In genomic region chr2:158306696-158307049, GRCm38 (mm10) we compare ENCODE assay signal across 8 mouse cellular contexts. TPM values are rescaled to one million over a fixed set of nuclear protein-coding genes. Genes with fewer than 3 reads are reported as not detected.
A peak's percentile ranks its signal among the peaks of the same experiment; 100 is the strongest.
DNase-seq lines count a peak whose midpoint lies in the region; ATAC-seq and TF ChIP-seq lines count a peak whose summit lies in the region.
"Had no signal": no experiment of that assay in that cellular context is flagged by ENCODE, and none has a peak within 500 bp of the region (broad histone marks: within the 10 kb centered on the region; RNA-seq: fewer than 3 reads in every experiment).

No protein-coding gene starts in this region.

- 52% methylated on average over 6 of the region's 6 CpGs for WGBS in kidney, adult 2 months
- WGBS in bone marrow, adult 2 months = 15% methylated on average over 6 of the region's 6 CpGs
- WGBS in embryonic facial prominence, embryonic 11.5 days = 34% methylated on average over 6 of the region's 6 CpGs
- WGBS in liver, embryonic 14.5 days (ENCODE audit: insufficient replicate concordance) = 18% methylated on average over 6 of the region's 6 CpGs

- H3K4me1 ChIP-seq in kidney, adult 2 months (ENCODE audit: control insufficient read depth, insufficient read depth, low read length) = no peaks in the 10 kb centered on the region
- peaks cover 6% of the 10 kb centered on the region; the same call in 1 of the 2 replicates for H3K4me1 ChIP-seq in bone marrow, adult 2 months (ENCODE audit: control insufficient read depth, insufficient read depth, low read length)
- peaks cover 2% of the 10 kb centered on the region; the same call in 1 of the 2 replicates for H3K4me1 ChIP-seq in embryonic facial prominence, embryonic 11.5 days (ENCODE audit: control insufficient read depth, insufficient read depth, low read length)
- H3K4me1 ChIP-seq in liver, embryonic 14.5 days (replicated peaks; ENCODE audit: control insufficient read depth in 2 of 2, insufficient read depth in 2 of 2, low read length in 1 of 2) = peaks cover 0 to 20% of the 10 kb centered on the region in 2 experiments; a peak in 2 of 4 replicates

- H3K27me3 ChIP-seq in kidney, adult 2 months (replicated peaks; ENCODE audit: control insufficient read depth, insufficient read depth, low read length) = no peaks in the 10 kb centered on the region
- no peaks in the 10 kb centered on the region for H3K27me3 ChIP-seq in embryonic facial prominence, embryonic 11.5 days (ENCODE audit: control insufficient read depth, insufficient read depth, low read length)
- H3K27me3 ChIP-seq in liver, embryonic 14.5 days (ENCODE audit: control insufficient read depth, insufficient read depth, low read length) = no peaks in the 10 kb centered on the region

- H3K4me3 ChIP-seq in kidney, adult 2 months (ENCODE audit: insufficient read depth, low read depth, low read length) = peak overlapping the region; percentile 5; the same call in 1 of the 2 replicates
- peak overlapping the region; percentile 68 for H3K4me3 ChIP-seq in bone marrow, adult 2 months (replicated peaks; ENCODE audit: control insufficient read depth, low read depth, low read length)
- no peak overlapping the region for H3K4me3 ChIP-seq in embryonic facial prominence, embryonic 11.5 days (ENCODE audit: low read depth, low read length)
- H3K4me3 ChIP-seq in liver, embryonic 14.5 days (ENCODE audit: insufficient read depth in 1 of 2, low read depth in 2 of 2, low read length in 2 of 2) = peak overlapping the region; percentile 4 to 57

- H3K36me3 ChIP-seq in kidney, adult 2 months (ENCODE audit: control insufficient read depth, insufficient read depth, low read length) = no peaks in the 10 kb centered on the region
- H3K36me3 ChIP-seq in embryonic facial prominence, embryonic 11.5 days (replicated peaks; ENCODE audit: control insufficient read depth, insufficient read depth, low read depth, low read length) = no peaks in the 10 kb centered on the region
- H3K36me3 ChIP-seq in liver, embryonic 14.5 days (replicated peaks; ENCODE audit: control insufficient read depth, insufficient read depth, low read depth) = no peaks in the 10 kb centered on the region

- no peak overlapping the region for H3K4me2 ChIP-seq in embryonic facial prominence, embryonic 11.5 days (ENCODE audit: low read depth, low read length)
- peak overlapping the region; percentile 43 for H3K4me2 ChIP-seq in liver, embryonic 14.5 days (ENCODE audit: low read depth)

- no peak for ATAC-seq in embryonic facial prominence, embryonic 11.5 days (replicated peaks; ENCODE audit: insufficient number of reproducible peaks, low FRiP score, low TSS enrichment, low read depth)
- no peak; the same call in 1 of the 2 replicates for ATAC-seq in liver, embryonic 14.5 days (ENCODE audit: insufficient read depth)
- no peak for ATAC-seq in CD4-positive, CD25-positive, alpha-beta regulatory T cell, adult 4 months

- TF ChIP-seq EP300 in liver, embryonic 14.5 days (IDR thresholded peaks at IDR 0.05; ENCODE audit: low read depth) = no peak

- H3K27ac ChIP-seq in kidney, adult 2 months (ENCODE audit: insufficient read depth, low read depth, low read length) = 0 out of 2 replicates have a peak overlapping the region, but pooled peaks have one; percentile 19
- H3K27ac ChIP-seq in bone marrow, adult 2 months (ENCODE audit: control insufficient read depth, insufficient read depth, low read depth, low read length, poor library complexity) = peak overlapping the region; percentile 65
- no peak overlapping the region for H3K27ac ChIP-seq in embryonic facial prominence, embryonic 11.5 days (replicated peaks; ENCODE audit: low read depth, low read length)
- no peak overlapping the region for H3K27ac ChIP-seq in liver, embryonic 14.5 days

- H3K9me3 ChIP-seq in embryonic facial prominence, embryonic 11.5 days (replicated peaks; ENCODE audit: control insufficient read depth, low read length) = no peaks in the 10 kb centered on the region
- no peaks in the 10 kb centered on the region; the same call in 1 of the 2 replicates for H3K9me3 ChIP-seq in liver, embryonic 14.5 days (ENCODE audit: control insufficient read depth, low read length)

- no peak for TF ChIP-seq POLR2A in kidney, adult 2 months (IDR thresholded peaks at IDR 0.05; ENCODE audit: low read depth, low read length)
- TF ChIP-seq POLR2A in bone marrow, adult 2 months (IDR thresholded peaks at IDR 0.05; ENCODE audit: borderline replicate concordance, control insufficient read depth, low read depth, low read length) = no peak

- no peak for DNase-seq in kidney, adult 2 months
- no peak for DNase-seq in kidney, adult 18-20 months
- DNase-seq in embryonic facial prominence, embryonic 11.5 days (ENCODE audit: low spot score) = no peak
- DNase-seq in liver, embryonic 14.5 days (ENCODE audit: low read depth in 3 of 3, low spot score in 3 of 3) = no peak
- no peak for DNase-seq in adrenal gland, adult (ENCODE audit: inconsistent age in 2 of 2, low spot score in 1 of 2)

- no peak for TF ChIP-seq CTCF in kidney, adult 2 months (conservative IDR thresholded peaks at IDR 0.05; ENCODE audit: insufficient read depth, insufficient read length, low read depth, low read length)
- no peak for TF ChIP-seq CTCF in bone marrow, adult 2 months (IDR thresholded peaks at IDR 0.05; ENCODE audit: control insufficient read depth, insufficient read depth, low read length)
- TF ChIP-seq CTCF in liver, embryonic 14.5 days (IDR thresholded peaks at IDR 0.05; ENCODE audit: low read depth) = no peak

- peak overlapping the region; percentile 25; the same call in 1 of the 2 replicates for H3K9ac ChIP-seq in embryonic facial prominence, embryonic 11.5 days (replicated peaks; ENCODE audit: low read length)
- no peak overlapping the region for H3K9ac ChIP-seq in liver, embryonic 14.5 days (replicated peaks)

RNA-seq across cellular contexts. Expression of gene Lbp, which starts 0.4 kb away (rescaled TPM):
- polyA plus RNA-seq in kidney, adult 2 months (2012; rRNA removed) = 19.8 and 27.2 TPM in 2 replicates
- 14.8 and 23.0 TPM in 2 replicates for polyA plus RNA-seq in bone marrow, adult 2 months (2011; ENCODE audit: insufficient read depth, insufficient read length, low replicate concordance, missing spikeins)
- polyA plus RNA-seq in embryonic facial prominence, embryonic 11.5 days (2014; fragmentation: Nextera tagmentation; extraction: Ambion mirVana) = 3.8 and 4.6 TPM in 2 replicates
- 22.9 and 26.4 TPM in 2 replicates for polyA plus RNA-seq in liver, embryonic 14.5 days (2012; rRNA removed)
- 31.6 and 33.5 TPM in 2 replicates for polyA plus RNA-seq in liver, embryonic 14.5 days (2014; fragmentation: Nextera tagmentation; extraction: Ambion mirVana)
- polyA plus RNA-seq in CD4-positive, CD25-positive, alpha-beta regulatory T cell, adult 4 months (2017; shearing (Covaris generic)) = 1 to 10 TPM in 1 of 2 experiments, not detected in 1; 1.3 TPM

RNA-seq across cellular contexts. Expression of gene Bpi, which starts 48.8 kb away (rescaled TPM):
- polyA plus RNA-seq in kidney, adult 2 months (2012; rRNA removed) = 0.06 and 0.07 TPM in 2 replicates
- polyA plus RNA-seq in bone marrow, adult 2 months (2011; ENCODE audit: insufficient read depth, insufficient read length, low replicate concordance, missing spikeins) = not detected in 2 replicates
- polyA plus RNA-seq in embryonic facial prominence, embryonic 11.5 days (2014; fragmentation: Nextera tagmentation; extraction: Ambion mirVana) = not detected in 2 replicates
- not detected in 2 replicates for polyA plus RNA-seq in liver, embryonic 14.5 days (2012; rRNA removed)
- not detected in 2 replicates for polyA plus RNA-seq in liver, embryonic 14.5 days (2014; fragmentation: Nextera tagmentation; extraction: Ambion mirVana)
- polyA plus RNA-seq in CD4-positive, CD25-positive, alpha-beta regulatory T cell, adult 4 months (2017; shearing (Covaris generic)) = not detected
- polyA plus RNA-seq: midbrain, postnatal 0 days had no signal

Comparison
In these comparisons a context has a peak if more than half of its experiments do, and no peak if none do; other contexts are left out.
1. H3K27ac ChIP-seq: peak in kidney, adult 2 months (single experiment) and bone marrow, adult 2 months (single experiment); none in embryonic facial prominence, embryonic 11.5 days (single experiment) and liver, embryonic 14.5 days (single experiment).